Mouse (Mus musculus) heart, adult 2 months (tissue): ENCODE measurements around the gene Dph2. TPM values are rescaled to one million over a fixed set of nuclear protein-coding genes. Genes with fewer than 3 reads are reported as not detected.

Experiments used
- DNase-seq, 2 experiments: peaks; one replicate each; pipeline ENCODE4 v3.0.0; 2021
- H3K27ac ChIP-seq: fragments of 200-600 bp; 2 replicates; pipeline ENCODE4 v1.8.1; 2022
- H3K27me3 ChIP-seq: fragments of 200-500 bp; 2 replicates; pipeline ENCODE4 v1.6.1; 2012; ENCODE audit warnings: mild to moderate bottlenecking, low read length, inconsistent platforms, mixed read lengths; ENCODE audit not compliant: control insufficient read depth, insufficient read depth
- H3K36me3 ChIP-seq: fragments of 200-500 bp; 2 replicates; pipeline ENCODE4 v1.6.1; 2012; ENCODE audit warnings: low read length, inconsistent platforms; ENCODE audit not compliant: control insufficient read depth, insufficient read depth
- H3K4me1 ChIP-seq: fragments of 200-500 bp; 2 replicates; pipeline ENCODE4 v1.6.1; 2011; ENCODE audit warnings: low read length; ENCODE audit not compliant: control insufficient read depth, insufficient read depth
- H3K4me3 ChIP-seq: fragments of 200-600 bp; 2 replicates; pipeline ENCODE4 v1.8.1; 2022
- H3K79me2 ChIP-seq: fragments of 200-500 bp; replicated peaks from 2 replicates; pipeline ENCODE4 v1.6.1; 2012; ENCODE audit warnings: mild to moderate bottlenecking, inconsistent platforms, low read length, moderate library complexity, mixed read lengths; ENCODE audit not compliant: control insufficient read depth, insufficient read depth
- H3K9ac ChIP-seq: fragments of 200-500 bp; 2 replicates; pipeline ENCODE4 v1.6.1; 2012; ENCODE audit warnings: low read depth, mild to moderate bottlenecking, control low read depth, inconsistent platforms, low read length, mixed read lengths
- CTCF ChIP-seq: fragments of 200-600 bp; IDR thresholded peaks from 2 replicates; pipeline ENCODE4 v1.8.1; 2022; ENCODE audit warnings: antibody characterized with exemption, mild to moderate bottlenecking, moderate library complexity
- EP300 ChIP-seq: fragments of 200-500 bp; IDR thresholded peaks from 2 replicates; pipeline ENCODE4 v1.6.1; 2011; ENCODE audit warnings: low read depth, low read length, control low read depth; ENCODE audit not compliant: insufficient read depth
- POLR2A ChIP-seq: fragments of 200-500 bp; IDR thresholded peaks from 2 replicates; pipeline ENCODE4 v1.6.1; 2011; ENCODE audit warnings: mild to moderate bottlenecking, low read depth, low read length, control low read depth; ENCODE audit not compliant: insufficient read depth
- WGBS: fragments of 180-500 bp; shearing (Covaris S2); methylation state at CpG from one replicate; pipeline ENCODE4 v1.1.7; 2018; 5-methylcytosine and 5-hydroxymethylcytosine counted together
- intact Hi-C: fragments of 180-260 bp; cut with DNase I; formaldehyde crosslinking; loops from one replicate; pipeline ENCODE4 v1.15.1; 2025
- polyA plus RNA-seq: library from polyadenylated mRNA; depleted of rRNA; stranded (reverse); fragments of >200 nt; gene quantifications from 2 replicates; pipeline ENCODE4 v1.2.3, GENCODE M21; 2012
- total RNA-seq, 2 experiments: library from RNA; stranded (reverse); gene quantifications; 2 replicates each; pipeline ENCODE4 v1.2.3; 2021

The Dph2 gene
- total and polyA plus RNA-seq, 3 experiments, result 3.0 to 7.3 (median 3.9) TPM

DNA sequence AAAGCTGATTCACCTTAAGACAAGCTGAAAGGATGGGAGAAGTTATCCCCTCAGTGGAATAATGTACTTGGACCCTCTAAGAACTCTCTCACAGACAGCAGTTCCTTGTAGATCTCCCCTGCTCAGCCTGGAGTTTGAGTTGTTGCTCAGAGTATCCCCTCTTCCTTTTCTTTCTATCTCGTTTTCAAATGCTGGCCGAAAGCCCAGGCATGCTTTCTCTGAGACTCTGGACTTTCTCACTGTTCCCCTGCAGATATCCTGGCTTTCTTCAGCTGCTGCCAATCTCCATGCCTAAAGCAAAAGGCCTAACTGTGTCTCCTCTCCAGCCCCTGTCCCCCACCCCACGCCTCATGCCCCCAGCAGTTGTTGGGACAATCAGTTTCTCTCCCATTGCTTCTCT, 26.4 kb upstream of the Dph2 start:
- no peak overlapping the region for H3K27ac ChIP-seq
- H3K4me1 ChIP-seq, result peaks cover under 1% of the 10 kb centered on the region; the same call in 1 of the 2 replicates
- no peaks in the 10 kb centered on the region for H3K79me2 ChIP-seq
- WGBS, result 15% methylated on average over 3 of the region's 3 CpGs
- H3K4me3 ChIP-seq, result no peak overlapping the region
- no peaks in the 10 kb centered on the region for H3K27me3 ChIP-seq
- TF ChIP-seq EP300 (no peak), CTCF (no peak), POLR2A (no peak)
- no peak overlapping the region for H3K9ac ChIP-seq
- no peak for DNase-seq
- H3K36me3 ChIP-seq, result no peaks in the 10 kb centered on the region
- intact Hi-C loops, result no loop called here

DNA sequence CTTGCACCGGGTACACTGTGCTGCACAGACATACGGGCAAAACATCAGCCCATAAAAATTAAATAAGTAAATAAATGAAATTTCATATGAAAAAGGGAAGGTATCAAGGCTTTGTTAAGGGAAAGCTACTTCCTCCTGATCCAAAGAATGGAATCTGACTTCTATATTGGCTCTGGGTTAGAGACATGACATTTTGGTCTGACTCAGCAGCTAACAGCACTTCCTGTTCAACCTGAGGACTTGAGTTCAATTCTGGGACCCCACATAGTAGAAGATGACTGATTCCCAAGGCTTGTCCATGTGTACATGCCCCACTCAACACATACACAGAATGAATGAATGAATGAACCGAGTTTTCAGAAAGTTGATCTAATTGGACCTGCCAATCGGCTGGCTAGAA, 26.0 kb upstream of the Dph2 start:
- TF ChIP-seq CTCF, result no peak
- TF ChIP-seq EP300, result no peak
- no peak for TF ChIP-seq POLR2A
- WGBS, result 72% methylated on average over 4 of the region's 4 CpGs
- no peak overlapping the region for H3K9ac ChIP-seq
- H3K4me3 ChIP-seq, result no peak overlapping the region
- no peaks in the 10 kb centered on the region for H3K79me2 ChIP-seq
- intact Hi-C loops, result no loop called here
- H3K4me1 ChIP-seq, result peaks cover 4% of the 10 kb centered on the region
- H3K36me3 ChIP-seq, result no peaks in the 10 kb centered on the region
- DNase-seq, result no peak
- no peaks in the 10 kb centered on the region for H3K27me3 ChIP-seq
- H3K27ac ChIP-seq, result no peak overlapping the region

DNA sequence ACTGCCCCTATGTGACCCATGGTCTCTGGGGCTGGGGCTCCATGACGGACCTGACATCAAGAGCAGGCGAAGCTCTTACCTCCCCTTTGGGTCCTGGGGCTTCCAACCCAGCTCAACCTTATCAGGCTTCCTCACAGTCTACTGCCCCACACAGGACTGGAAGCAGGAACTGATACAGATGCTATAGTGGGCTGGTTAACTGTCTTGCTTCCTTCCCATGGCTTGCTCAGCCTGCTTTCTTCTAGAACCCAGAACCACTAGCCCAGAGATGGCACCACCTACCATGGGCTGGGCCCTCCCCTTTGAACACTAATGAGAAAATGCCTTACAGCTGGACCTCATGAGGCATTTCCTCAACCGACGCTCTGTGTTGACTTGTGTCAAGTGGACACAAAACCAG, 25.6 kb upstream of the Dph2 start:
- TF ChIP-seq POLR2A (no peak), EP300 (no peak), CTCF (no peak)
- 73% methylated on average over 4 of the region's 4 CpGs for WGBS
- intact Hi-C loops, result no loop called here
- H3K27ac ChIP-seq, result no peak overlapping the region
- H3K9ac ChIP-seq, result no peak overlapping the region
- peaks cover 6% of the 10 kb centered on the region for H3K4me1 ChIP-seq
- no peaks in the 10 kb centered on the region for H3K36me3 ChIP-seq
- no peak for DNase-seq
- H3K79me2 ChIP-seq, result no peaks in the 10 kb centered on the region
- no peaks in the 10 kb centered on the region for H3K27me3 ChIP-seq
- no peak overlapping the region for H3K4me3 ChIP-seq

DNA sequence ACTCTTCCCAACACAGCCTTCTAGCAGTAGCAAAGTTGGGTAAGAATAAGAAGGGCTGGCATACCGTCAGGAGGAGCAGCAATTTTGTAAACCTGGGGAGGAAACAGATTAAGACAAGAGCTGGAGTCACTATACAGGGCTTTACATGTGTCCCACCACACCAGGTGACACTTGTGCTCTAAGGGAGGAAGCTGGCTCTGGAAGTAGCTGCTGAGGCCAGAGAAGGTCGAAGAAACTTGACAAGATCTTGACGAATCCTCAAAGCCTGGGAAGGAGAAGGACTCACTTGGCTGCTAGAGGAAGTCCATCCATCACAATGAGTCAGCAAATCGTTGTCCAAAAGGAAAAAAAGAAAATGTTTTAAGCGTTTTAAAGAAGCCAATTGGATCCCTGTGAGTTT, 24.6 kb upstream of the Dph2 start:
- Histone ChIP-seq H3K27ac (no peak overlapping the region), H3K9ac (no peak overlapping the region), H3K27me3 (no peaks in the 10 kb centered on the region), H3K4me1 (peaks cover 6% of the 10 kb centered on the region), H3K4me3 (no peak overlapping the region), H3K36me3 (no peaks in the 10 kb centered on the region), H3K79me2 (peaks cover 2% of the 10 kb centered on the region; the same call in 1 of the 2 replicates)
- WGBS, result 52% methylated on average over 5 of the region's 5 CpGs
- TF ChIP-seq CTCF, result no peak
- no peak for TF ChIP-seq POLR2A
- no peak for DNase-seq
- intact Hi-C loops, result no loop called here

DNA sequence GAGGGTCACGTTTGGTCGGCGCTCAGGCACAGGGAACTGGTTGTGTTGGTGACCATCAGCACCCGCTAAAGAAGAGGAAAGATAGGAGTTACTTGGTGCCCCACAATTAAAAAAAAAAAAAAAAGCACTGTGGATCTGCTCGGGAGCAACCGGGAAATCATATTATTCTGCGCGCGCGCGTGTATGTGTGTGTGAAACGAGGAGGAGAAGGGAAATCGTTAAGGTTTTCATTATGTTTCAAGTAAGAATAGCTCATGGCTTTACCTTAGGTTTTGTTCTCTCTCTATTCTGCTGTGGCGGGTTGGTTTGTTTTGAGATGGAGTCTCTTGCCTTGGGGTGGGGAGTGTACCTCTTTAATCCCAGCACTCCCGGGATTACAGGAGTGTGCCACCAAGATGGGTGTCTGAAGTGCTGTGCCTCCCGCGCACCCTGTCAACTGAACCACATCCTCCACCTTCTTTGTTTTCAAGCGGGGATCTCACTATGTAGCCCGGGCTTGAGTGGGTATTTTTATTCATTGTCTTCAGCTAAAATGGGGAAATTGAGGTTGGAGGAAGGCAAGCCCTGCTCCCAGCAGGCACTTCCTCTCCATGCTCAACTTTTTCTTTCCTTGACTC, 23.8 kb upstream of the Dph2 start:
- Histone ChIP-seq H3K4me1 (peaks cover 6% of the 10 kb centered on the region), H3K9ac (peak overlapping the region; percentile 92), H3K36me3 (0 out of 2 replicates have a peak, but pooled peaks cover 2% of the 10 kb centered on the region), H3K27ac (peak overlapping the region; percentile 100), H3K79me2 (peaks cover 2% of the 10 kb centered on the region; the same call in 1 of the 2 replicates), H3K27me3 (no peaks in the 10 kb centered on the region), H3K4me3 (peak overlapping the region; percentile 98)
- WGBS, result 2% methylated on average over 19 of the region's 19 CpGs
- intact Hi-C loops, result loop anchor here (1.0 kb wide), 1 partner anchor 24 kb away; no protein-coding TSS in a partner anchor
- no peak for TF ChIP-seq CTCF
- no peak for TF ChIP-seq POLR2A
- TF ChIP-seq EP300, result no peak
- no peak for DNase-seq

DNA sequence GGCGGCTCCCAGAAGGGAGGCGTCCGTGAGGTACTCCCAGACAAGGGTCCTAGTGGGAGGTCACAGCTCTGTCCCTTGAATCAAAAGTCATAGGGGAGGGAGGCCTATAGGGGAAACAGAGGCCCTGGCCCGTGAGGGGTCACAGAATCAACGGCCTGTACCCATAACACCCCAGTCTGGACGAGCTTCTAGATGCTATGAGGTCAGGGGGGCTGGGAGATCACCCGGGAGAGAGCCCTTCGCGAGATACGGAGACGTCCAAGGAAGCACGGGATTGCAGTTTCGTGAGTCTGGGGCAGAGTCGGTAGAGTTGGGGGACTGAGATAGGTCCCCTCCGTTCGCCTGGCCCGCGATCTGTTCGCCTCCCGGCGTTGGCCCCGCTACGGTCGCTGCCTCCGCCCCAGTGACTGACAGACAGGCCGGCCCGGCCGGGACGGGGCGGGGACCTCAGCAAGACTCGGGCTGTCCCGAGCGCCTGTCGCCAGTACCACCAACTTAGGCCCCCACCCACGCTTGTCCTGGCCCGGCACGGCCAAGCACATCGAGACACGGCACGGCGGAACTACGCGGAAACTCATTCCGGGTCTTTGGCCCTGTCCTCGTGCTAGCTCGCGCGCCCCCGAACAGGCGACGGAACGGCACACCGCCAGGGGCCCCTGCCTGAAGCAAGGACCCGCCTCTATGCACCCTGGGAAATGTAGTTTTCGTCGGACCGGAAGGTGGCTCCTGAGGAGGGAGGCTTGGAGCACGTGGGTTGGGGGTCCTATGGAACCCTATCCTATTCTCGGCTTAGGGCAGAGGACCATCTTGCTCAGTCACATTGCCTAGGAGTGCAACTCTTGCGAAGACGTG, 23.0 kb upstream of the Dph2 start, which contains the start of gene Ipo13:
Gene Ipo13, minus strand, starts transcription at position 409 of the 852 bp plus-strand sequence.
- peaks cover 2% of the 10 kb centered on the region; the same call in 1 of the 2 replicates for H3K79me2 ChIP-seq
- H3K4me1 ChIP-seq, result peaks cover 6% of the 10 kb centered on the region
- DNase-seq, result peak; percentile 96 to 98
- peaks cover 2% of the 10 kb centered on the region; the same call in 1 of the 2 replicates for H3K36me3 ChIP-seq
- intact Hi-C loops, result loop anchor here (1.0 kb wide), 1 partner anchor 24 kb away; no protein-coding TSS in a partner anchor
- under 1% methylated on average over 61 of the region's 61 CpGs for WGBS
- peak within 1 kb of the TSS; percentile 100 for H3K27ac ChIP-seq
- peak; percentile 46 for TF ChIP-seq CTCF
- no peak for TF ChIP-seq EP300
- TF ChIP-seq POLR2A, result peak; percentile 87
- H3K4me3 ChIP-seq, result peak within 1 kb of the TSS; percentile 98
- peak within 1 kb of the TSS; percentile 92 for H3K9ac ChIP-seq
- no peaks in the 10 kb centered on the region for H3K27me3 ChIP-seq
